Mouse (Mus musculus): ENCODE measurements around the gene Tmem255b. TPM values are rescaled to one million over a fixed set of nuclear protein-coding genes. Genes with fewer than 3 reads are reported as not detected.
A peak's percentile ranks its signal among the peaks of the same experiment; 100 is the strongest.

Tmem255b gene
- total RNA-seq, 1 experiment = 0.18 TPM

DNA sequence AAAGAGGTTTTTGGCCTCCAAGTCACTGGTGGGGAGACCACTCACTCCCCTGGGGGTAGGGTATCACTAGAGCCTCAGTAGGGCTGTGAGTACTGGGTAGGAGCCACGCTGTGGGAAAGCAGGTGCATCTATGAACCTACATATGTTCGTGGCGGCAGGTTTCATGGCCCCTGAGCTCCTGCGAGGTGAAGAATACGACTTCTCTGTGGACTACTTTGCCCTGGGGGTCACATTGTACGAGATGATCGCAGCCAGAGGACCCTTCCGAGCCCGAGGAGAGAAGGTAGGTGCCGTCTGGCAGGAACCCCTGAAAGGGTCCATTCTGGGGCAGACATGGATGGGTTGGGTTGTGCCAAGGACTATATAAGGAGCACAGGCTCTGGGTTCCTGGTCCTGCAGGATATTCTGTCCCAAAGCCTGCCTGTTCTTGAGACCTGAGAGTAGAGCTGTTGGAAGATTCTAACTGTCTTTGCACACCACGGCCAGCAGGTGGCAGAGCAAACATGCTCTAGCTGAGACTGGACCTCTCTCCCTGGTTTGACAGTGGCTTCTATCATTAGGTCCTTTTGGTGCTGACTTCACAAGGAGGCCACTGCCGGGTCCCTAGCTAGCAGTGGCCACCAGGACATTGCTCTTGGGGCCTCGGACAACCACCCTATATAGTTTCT, 22.0 kb upstream of the Tmem255b start:
- Histone ChIP-seq H3K4me3 (ENCODE audit: insufficient read depth in 1 of 2, low read depth in 1 of 2, low read length in 2 of 2, poor library complexity in 1 of 2, severe bottlenecking in 1 of 2) (no peak overlapping the region), H3K36me3 (ENCODE audit: control insufficient read depth, insufficient read depth, low read length, poor library complexity, severe bottlenecking) (no peaks in the 10 kb centered on the region), H3K9ac (ENCODE audit: insufficient read depth, low read depth, low read length, poor library complexity, severe bottlenecking) (no peak overlapping the region), H3K4me1 (ENCODE audit: control insufficient read depth in 2 of 2, insufficient read depth in 2 of 2, low read length in 2 of 2, poor library complexity in 1 of 2) (no peaks in the 10 kb centered on the region), H3K9me3 (ENCODE audit: control insufficient read depth, insufficient read depth, low read depth, low read length) (no peaks in the 10 kb centered on the region), H3K27ac (ENCODE audit: insufficient read depth, low read depth, low read length, poor library complexity, severe bottlenecking) (no peak overlapping the region)
- in situ Hi-C loops (cut with MboI; ENCODE audit: low sequenced_read_pairs in 2 of 2, unreplicated experiment in 2 of 2) = loop anchor here in 1 of 2 experiments (25.0 kb wide), 1 partner anchor 349 kb away; the partner anchor contains the start of gene Cdc16
- peak; percentile 57 for DNase-seq (ENCODE audit: low read depth, low spot score)
- TF ChIP-seq HCFC1 (IDR thresholded peaks at IDR 0.05; ENCODE audit: borderline replicate concordance, insufficient read depth, low read length) = no peak
- TF ChIP-seq CHD2 (IDR thresholded peaks at IDR 0.05; ENCODE audit: low read depth, low read length) = no peak
- no peak for TF ChIP-seq ZNF384 (IDR thresholded peaks at IDR 0.05; ENCODE audit: low read depth, low read length)
- TF ChIP-seq ZC3H11A (IDR thresholded peaks at IDR 0.05; ENCODE audit: borderline replicate concordance, low read depth, low read length) = peak; percentile 69; the same call in 1 of the 2 replicates
- TF ChIP-seq MAFK (IDR thresholded peaks at IDR 0.05; ENCODE audit: insufficient read depth, low read depth, low read length) = no peak

- Histone ChIP-seq H3K9ac (ENCODE audit: insufficient read depth, low read depth, low read length, poor library complexity, severe bottlenecking) (no peak overlapping the region), H3K4me1 (ENCODE audit: control insufficient read depth in 2 of 2, insufficient read depth in 2 of 2, low read length in 2 of 2, poor library complexity in 1 of 2) (no peaks in the 10 kb centered on the region), H3K9me3 (ENCODE audit: control insufficient read depth, insufficient read depth, low read depth, low read length) (no peaks in the 10 kb centered on the region), H3K4me3 (ENCODE audit: insufficient read depth in 1 of 2, low read depth in 1 of 2, low read length in 2 of 2, poor library complexity in 1 of 2, severe bottlenecking in 1 of 2) (no peak overlapping the region), H3K27ac (ENCODE audit: insufficient read depth, low read depth, low read length, poor library complexity, severe bottlenecking) (no peak overlapping the region), H3K36me3 (ENCODE audit: control insufficient read depth, insufficient read depth, low read length, poor library complexity, severe bottlenecking) (no peaks in the 10 kb centered on the region)
- no peak for TF ChIP-seq ZNF384 (IDR thresholded peaks at IDR 0.05; ENCODE audit: low read depth, low read length)
- TF ChIP-seq CHD2 (IDR thresholded peaks at IDR 0.05; ENCODE audit: low read depth, low read length) = no peak
- no peak for TF ChIP-seq ZC3H11A (IDR thresholded peaks at IDR 0.05; ENCODE audit: borderline replicate concordance, low read depth, low read length)
- no peak for TF ChIP-seq MAFK (IDR thresholded peaks at IDR 0.05; ENCODE audit: insufficient read depth, low read depth, low read length)
- no peak for TF ChIP-seq HCFC1 (IDR thresholded peaks at IDR 0.05; ENCODE audit: borderline replicate concordance, insufficient read depth, low read length)
- no peak for DNase-seq (ENCODE audit: low read depth, low spot score)
- in situ Hi-C loops (cut with MboI; ENCODE audit: low sequenced_read_pairs in 2 of 2, unreplicated experiment in 2 of 2) = loop anchor here in 1 of 2 experiments (25.0 kb wide), 1 partner anchor 348 kb away; the partner anchor contains the start of gene Cdc16
Measured at GRCm38 (mm10) chr8:13413823-13414390, 21.1 kb upstream of the Tmem255b start.

- in situ Hi-C loops (cut with MboI; ENCODE audit: low sequenced_read_pairs in 2 of 2, unreplicated experiment in 2 of 2) = loop anchor here (5.0 to 25.0 kb wide), 2 partner anchors 336 to 346 kb away; partner anchors contain the start of gene Cdc16 (in 1 of the 2)
- DNase-seq (ENCODE audit: low read depth, low spot score) = no peak
- Histone ChIP-seq H3K36me3 (ENCODE audit: control insufficient read depth, insufficient read depth, low read length, poor library complexity, severe bottlenecking) (no peaks in the 10 kb centered on the region), H3K27ac (ENCODE audit: insufficient read depth, low read depth, low read length, poor library complexity, severe bottlenecking) (no peak overlapping the region), H3K9me3 (ENCODE audit: control insufficient read depth, insufficient read depth, low read depth, low read length) (no peaks in the 10 kb centered on the region), H3K9ac (ENCODE audit: insufficient read depth, low read depth, low read length, poor library complexity, severe bottlenecking) (no peak overlapping the region), H3K4me1 (ENCODE audit: control insufficient read depth in 2 of 2, insufficient read depth in 2 of 2, low read length in 2 of 2, poor library complexity in 1 of 2) (no peaks in the 10 kb centered on the region), H3K4me3 (ENCODE audit: insufficient read depth in 1 of 2, low read depth in 1 of 2, low read length in 2 of 2, poor library complexity in 1 of 2, severe bottlenecking in 1 of 2) (no peak overlapping the region)
- TF ChIP-seq HCFC1 (IDR thresholded peaks at IDR 0.05; ENCODE audit: borderline replicate concordance, insufficient read depth, low read length) (no peak), ZC3H11A (IDR thresholded peaks at IDR 0.05; ENCODE audit: borderline replicate concordance, low read depth, low read length) (no peak)
Measured at GRCm38 (mm10) chr8:13415879-13416278, 19.1 kb upstream of the Tmem255b start.

DNA sequence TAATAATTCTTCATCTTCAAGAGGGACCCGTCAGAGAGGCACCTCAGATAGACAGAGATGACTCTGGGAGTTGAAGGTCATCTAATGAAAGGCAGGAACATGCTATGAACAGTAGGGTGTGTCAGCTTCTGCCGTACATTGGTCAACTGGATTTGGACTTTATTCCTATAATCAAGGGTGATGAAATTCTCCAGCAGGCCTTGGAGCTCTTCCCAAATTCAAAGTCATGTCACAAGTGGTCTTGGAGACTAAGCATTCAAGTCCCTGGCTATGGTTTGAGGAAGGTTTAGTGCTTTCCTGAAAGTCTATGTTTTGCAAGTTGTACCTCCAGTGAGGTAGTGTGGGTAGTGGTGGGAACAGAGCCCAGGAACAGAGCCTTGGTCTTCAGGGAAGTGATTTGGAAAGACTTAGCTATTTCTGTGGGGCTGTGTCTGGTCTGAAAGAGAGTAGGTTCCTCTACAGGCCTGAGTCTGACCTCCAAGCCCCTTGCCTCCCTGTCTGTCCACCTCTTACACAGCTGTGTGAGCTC, 15.8 kb upstream of the Tmem255b start:
- no peak for DNase-seq (ENCODE audit: low read depth, low spot score)
- H3K4me1 ChIP-seq (ENCODE audit: control insufficient read depth in 2 of 2, insufficient read depth in 2 of 2, low read length in 2 of 2, poor library complexity in 1 of 2) = no peaks in the 10 kb centered on the region
- no peaks in the 10 kb centered on the region for H3K36me3 ChIP-seq (ENCODE audit: control insufficient read depth, insufficient read depth, low read length, poor library complexity, severe bottlenecking)
- no peaks in the 10 kb centered on the region for H3K9me3 ChIP-seq (ENCODE audit: control insufficient read depth, insufficient read depth, low read depth, low read length)
- no peak overlapping the region for H3K9ac ChIP-seq (ENCODE audit: insufficient read depth, low read depth, low read length, poor library complexity, severe bottlenecking)
- TF ChIP-seq ZC3H11A (IDR thresholded peaks at IDR 0.05; ENCODE audit: borderline replicate concordance, low read depth, low read length) (no peak), CHD2 (IDR thresholded peaks at IDR 0.05; ENCODE audit: low read depth, low read length) (no peak), MAFK (IDR thresholded peaks at IDR 0.05; ENCODE audit: insufficient read depth, low read depth, low read length) (no peak), HCFC1 (IDR thresholded peaks at IDR 0.05; ENCODE audit: borderline replicate concordance, insufficient read depth, low read length) (no peak), ZNF384 (IDR thresholded peaks at IDR 0.05; ENCODE audit: low read depth, low read length) (no peak)
- H3K4me3 ChIP-seq (ENCODE audit: insufficient read depth in 1 of 2, low read depth in 1 of 2, low read length in 2 of 2, poor library complexity in 1 of 2, severe bottlenecking in 1 of 2) = no peak overlapping the region
- no peak overlapping the region for H3K27ac ChIP-seq (ENCODE audit: insufficient read depth, low read depth, low read length, poor library complexity, severe bottlenecking)
- in situ Hi-C loops (cut with MboI; ENCODE audit: low sequenced_read_pairs in 2 of 2, unreplicated experiment in 2 of 2) = loop anchor here (5.0 to 25.0 kb wide), 2 partner anchors 333 to 343 kb away; partner anchors contain the start of gene Cdc16 (in 1 of the 2)

Data from ES-E14 (cell line).